Mouse (Mus musculus): ENCODE measurements at regions not wholly inside any gene's neighbourhood (a gene's known extent, or its start where the extent isn't known, plus 50 kb on each side); places are given as distances from the start of the nearest gene placed in this dataset.

DNA sequence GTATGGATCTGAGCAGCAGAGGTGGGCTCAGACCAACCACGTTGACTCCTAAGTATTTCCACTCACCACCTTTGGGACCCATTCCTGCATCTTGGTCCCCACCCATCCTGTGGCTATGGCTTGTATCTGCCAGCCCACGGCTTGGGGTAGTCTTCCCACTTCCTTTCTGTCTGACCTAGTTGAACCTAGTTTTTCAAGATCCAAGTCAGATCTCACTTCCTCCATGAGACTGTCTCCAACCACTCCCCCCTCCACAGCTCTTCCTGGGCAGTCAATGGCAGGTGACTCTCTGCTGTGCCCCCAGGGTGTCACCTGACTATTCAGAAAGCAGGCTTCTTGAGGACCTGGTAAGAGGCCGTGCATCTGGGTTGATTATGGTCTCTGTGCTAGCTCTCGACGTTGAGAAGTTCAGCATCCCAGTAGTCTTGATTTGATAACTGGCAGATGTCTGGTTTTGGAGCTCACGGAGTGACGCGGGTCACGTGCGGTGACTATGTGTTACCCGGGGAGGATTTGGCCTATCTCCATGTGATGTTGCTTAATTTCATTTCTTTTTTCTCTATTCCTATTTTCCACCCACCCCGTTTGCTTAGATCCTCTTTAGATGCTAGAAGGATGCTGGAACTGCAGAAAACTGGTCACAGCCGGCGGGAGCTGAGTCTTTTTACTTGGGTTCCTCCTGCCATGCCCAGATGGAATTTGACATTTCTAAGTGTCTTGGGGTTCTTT, 147.5 kb upstream of the Mrps10 start:
- no peak for TF ChIP-seq CTCF (IDR thresholded peaks at IDR 0.05; ENCODE audit: control insufficient read depth, insufficient read depth, insufficient read length)
- TF ChIP-seq CEBPB (IDR thresholded peaks at IDR 0.05; ENCODE audit: low read depth) = no peak
- no peak for TF ChIP-seq USF1 (IDR thresholded peaks at IDR 0.05; ENCODE audit: low read depth)
- TF ChIP-seq MYOD1 (IDR thresholded peaks at IDR 0.05; ENCODE audit: control insufficient read depth, insufficient read length, low read depth) = no peak
- TF ChIP-seq MAX (IDR thresholded peaks at IDR 0.05) = no peak
- no peak for TF ChIP-seq MYOG (IDR thresholded peaks at IDR 0.05; ENCODE audit: control insufficient read depth, extremely low read depth, insufficient read length)

All from C2C12 (cell line).